In genomic region chr2:101620899-101621298, GRCm38 (mm10) we compare ENCODE assay signal across 25 mouse cellular contexts. TPM values are rescaled to one million over a fixed set of nuclear protein-coding genes. Genes with fewer than 3 reads are reported as not detected.
DNase-seq lines count a peak whose midpoint lies in the region; ATAC-seq and TF ChIP-seq lines count a peak whose summit lies in the region.
"Had no signal": no experiment of that assay in that cellular context is flagged by ENCODE, and none has a peak within 500 bp of the region (broad histone marks: within the 10 kb centered on the region; RNA-seq: fewer than 3 reads in every experiment).

No protein-coding gene starts in this region.

- no peak overlapping the region for H3K4me3 ChIP-seq in lung, embryonic 14.5 days (ENCODE audit: low read depth, low read length)
- H3K4me3 ChIP-seq in midbrain, embryonic 11.5 days (ENCODE audit: low read depth, low read length): no peak overlapping the region
- H3K4me3 ChIP-seq in midbrain, postnatal 0 days (ENCODE audit: low read depth, low read length): no peak overlapping the region
- H3K4me3 ChIP-seq in kidney, adult 2 months (ENCODE audit: insufficient read depth, low read depth, low read length): no peak overlapping the region
- H3K4me3 ChIP-seq: embryonic facial prominence, embryonic 15.5 days; erythroblast, embryonic 14.5 days; forebrain, embryonic 10.5 days; gastrocnemius, adult 2 months; heart, embryonic 13.5 days; hindbrain, embryonic 10.5 days had no signal

- TF ChIP-seq CTCF in lung, embryonic 14.5 days (IDR thresholded peaks at IDR 0.05; ENCODE audit: low read depth): no peak
- no peak for TF ChIP-seq CTCF in midbrain, postnatal 0 days (IDR thresholded peaks at IDR 0.05)
- TF ChIP-seq CTCF in kidney, adult 2 months (conservative IDR thresholded peaks at IDR 0.05; ENCODE audit: insufficient read depth, insufficient read length, low read depth, low read length): no peak

- no peak overlapping the region for H3K9ac ChIP-seq in lung, embryonic 14.5 days
- no peak overlapping the region for H3K9ac ChIP-seq in midbrain, embryonic 11.5 days (ENCODE audit: low read length)
- H3K9ac ChIP-seq in midbrain, postnatal 0 days (replicated peaks; ENCODE audit: low read length, poor library complexity, severe bottlenecking): no peak overlapping the region
- H3K9ac ChIP-seq: embryonic facial prominence, embryonic 15.5 days; heart, embryonic 13.5 days; hindbrain, embryonic 14.5 days had no signal

- no peaks in the 10 kb centered on the region for H3K4me1 ChIP-seq in lung, embryonic 14.5 days (ENCODE audit: insufficient read depth)
- H3K4me1 ChIP-seq in midbrain, embryonic 11.5 days (ENCODE audit: control insufficient read depth, insufficient read depth, low read length): 0 out of 2 replicates have a peak, but pooled peaks cover 2% of the 10 kb centered on the region
- no peaks in the 10 kb centered on the region for H3K4me1 ChIP-seq in midbrain, postnatal 0 days (ENCODE audit: insufficient read depth, low read length)
- peaks cover 5% of the 10 kb centered on the region; the same call in 1 of the 2 replicates for H3K4me1 ChIP-seq in kidney, adult 2 months (ENCODE audit: control insufficient read depth, insufficient read depth, low read length)
- H3K4me1 ChIP-seq: embryonic facial prominence, embryonic 15.5 days had no signal

- H3K36me3 ChIP-seq in lung, embryonic 14.5 days (ENCODE audit: insufficient read depth): no peaks in the 10 kb centered on the region
- no peaks in the 10 kb centered on the region for H3K36me3 ChIP-seq in midbrain, embryonic 11.5 days (ENCODE audit: control insufficient read depth, insufficient read depth, low read length)
- no peaks in the 10 kb centered on the region for H3K36me3 ChIP-seq in midbrain, postnatal 0 days (ENCODE audit: insufficient read depth, low read length)
- no peaks in the 10 kb centered on the region for H3K36me3 ChIP-seq in kidney, adult 2 months (ENCODE audit: control insufficient read depth, insufficient read depth, low read length)
- H3K36me3 ChIP-seq: embryonic facial prominence, embryonic 15.5 days; forebrain, embryonic 10.5 days; heart, embryonic 13.5 days; hindbrain, embryonic 10.5 days had no signal

- DNase-seq in lung, embryonic 14.5 days: no peak
- no peak for DNase-seq in lung, postnatal 14 days
- peak; percentile 37 for DNase-seq in midbrain, embryonic 11.5 days (ENCODE audit: low spot score, missing footprints)
- DNase-seq in midbrain, postnatal 0 days (ENCODE audit: low spot score): no peak
- peak; percentile 71 for DNase-seq in thymus, postnatal 14 days
- no peak for DNase-seq in kidney, adult 2 months
- DNase-seq in T-cell, adult 2 months (ENCODE audit: low spot score): no peak
- DNase-seq: adrenal gland, adult 8-10 months; adrenal gland, postnatal 36 days; cerebellum, adult 2 months; cerebellum, postnatal 14 days; embryo, embryonic 11 days; gastrocnemius, adult 2 months; gastrocnemius, postnatal 25 days had no signal

- 52% methylated on average over 3 of the region's 3 CpGs for WGBS in lung, embryonic 14.5 days
- WGBS in midbrain, embryonic 11.5 days: 80% methylated on average over 3 of the region's 3 CpGs
- WGBS in midbrain, postnatal 0 days: 73% methylated on average over 3 of the region's 3 CpGs
- WGBS in kidney, adult 2 months: 67% methylated on average over 3 of the region's 3 CpGs

- H3K4me2 ChIP-seq in lung, embryonic 14.5 days: no peak overlapping the region
- H3K4me2 ChIP-seq in midbrain, embryonic 11.5 days: no peak overlapping the region
- no peak overlapping the region for H3K4me2 ChIP-seq in midbrain, postnatal 0 days (ENCODE audit: low read depth, low read length, poor library complexity, severe bottlenecking)
- H3K4me2 ChIP-seq: embryonic facial prominence, embryonic 15.5 days; heart, embryonic 13.5 days; hindbrain, embryonic 14.5 days had no signal

- ATAC-seq in lung, embryonic 14.5 days (ENCODE audit: insufficient read depth): peak; percentile 41; the same call in 1 of the 2 replicates
- ATAC-seq in midbrain, embryonic 11.5 days (ENCODE audit: low FRiP score): no peak
- ATAC-seq in midbrain, postnatal 0 days (ENCODE audit: low FRiP score): no peak
- ATAC-seq: forebrain, embryonic 14.5 days had no signal

- H3K27me3 ChIP-seq in lung, embryonic 14.5 days (ENCODE audit: insufficient read depth, low read length): no peaks in the 10 kb centered on the region
- H3K27me3 ChIP-seq in midbrain, embryonic 11.5 days (ENCODE audit: control insufficient read depth, insufficient read depth, low read length): no peaks in the 10 kb centered on the region
- H3K27me3 ChIP-seq in midbrain, postnatal 0 days (ENCODE audit: insufficient read depth, low read length): no peaks in the 10 kb centered on the region
- H3K27me3 ChIP-seq in kidney, adult 2 months (replicated peaks; ENCODE audit: control insufficient read depth, insufficient read depth, low read length): no peaks in the 10 kb centered on the region
- H3K27me3 ChIP-seq: embryonic facial prominence, embryonic 15.5 days; heart, embryonic 13.5 days had no signal

- peak overlapping the region; percentile 6; the same call in 1 of the 2 replicates for H3K27ac ChIP-seq in lung, embryonic 14.5 days (ENCODE audit: low read depth)
- no peak overlapping the region for H3K27ac ChIP-seq in midbrain, embryonic 11.5 days (ENCODE audit: low read depth, low read length)
- no peak overlapping the region for H3K27ac ChIP-seq in midbrain, postnatal 0 days (ENCODE audit: low read depth, low read length)
- no peak overlapping the region for H3K27ac ChIP-seq in kidney, adult 2 months (ENCODE audit: insufficient read depth, low read depth, low read length)
- H3K27ac ChIP-seq: embryonic facial prominence, embryonic 15.5 days; forebrain, embryonic 10.5 days; gastrocnemius, adult 2 months; heart, embryonic 13.5 days; hindbrain, embryonic 10.5 days; hindbrain, embryonic 14.5 days had no signal

- no peaks in the 10 kb centered on the region for H3K9me3 ChIP-seq in lung, embryonic 14.5 days (ENCODE audit: low read depth, low read length)
- no peaks in the 10 kb centered on the region for H3K9me3 ChIP-seq in midbrain, embryonic 11.5 days (ENCODE audit: control insufficient read depth, low read length)
- H3K9me3 ChIP-seq in midbrain, postnatal 0 days (ENCODE audit: low read length): no peaks in the 10 kb centered on the region
- H3K9me3 ChIP-seq: embryonic facial prominence, embryonic 15.5 days; forebrain, embryonic 10.5 days; heart, embryonic 13.5 days; hindbrain, embryonic 10.5 days had no signal

- no peak for TF ChIP-seq POLR2A in kidney, adult 2 months (IDR thresholded peaks at IDR 0.05; ENCODE audit: low read depth, low read length)

RNA-seq across cellular contexts. Expression of gene Rag2, which starts 3.6 kb away (rescaled TPM):
- not detected in 2 replicates for polyA plus RNA-seq in lung, embryonic 14.5 days (2014; fragmentation: Nextera tagmentation; extraction: Ambion mirVana)
- polyA plus RNA-seq in midbrain, embryonic 11.5 days (2014; fragmentation: Nextera tagmentation; extraction: Ambion mirVana): 0.05 TPM in 1 of 2 replicates, not detected in the other
- not detected in 2 replicates for total RNA-seq in midbrain, postnatal 0 days (2014; rRNA removed)
- polyA plus RNA-seq in midbrain, postnatal 0 days (2015; fragmentation: Nextera tagmentation; extraction: Ambion mirVana): 0.09 TPM in 1 of 2 replicates, not detected in the other
- not detected in 2 replicates for polyA plus RNA-seq in kidney, adult 2 months (2012; rRNA removed)
- total RNA-seq: adrenal gland, adult 8-10 months; adrenal gland, postnatal 36 days; ES-E14; gastrocnemius, adult 2 months; gastrocnemius, postnatal 25 days; heart, postnatal 25 days had no signal
- polyA plus RNA-seq: cerebellum, adult 2 months; embryonic facial prominence, embryonic 11.5 days; erythroblast, embryonic 14.5 days; forebrain, embryonic 10.5 days; hindbrain, embryonic 10.5 days had no signal

RNA-seq across cellular contexts. Expression of gene Rag1, which starts 28.4 kb away (rescaled TPM):
- polyA plus RNA-seq in lung, embryonic 14.5 days (2014; fragmentation: Nextera tagmentation; extraction: Ambion mirVana): not detected in 2 replicates
- polyA plus RNA-seq in midbrain, embryonic 11.5 days (2014; fragmentation: Nextera tagmentation; extraction: Ambion mirVana): 0.12 TPM in 2 replicates
- 0.27 and 0.42 TPM in 2 replicates for total RNA-seq in midbrain, postnatal 0 days (2014; rRNA removed)
- 0.04 TPM in 2 replicates for polyA plus RNA-seq in midbrain, postnatal 0 days (2015; fragmentation: Nextera tagmentation; extraction: Ambion mirVana)
- polyA plus RNA-seq in kidney, adult 2 months (2012; rRNA removed): not detected in 2 replicates
- total RNA-seq: adrenal gland, postnatal 36 days; ES-E14; gastrocnemius, adult 2 months; granulocyte monocyte progenitor cell, adult 5-6 weeks; heart, postnatal 25 days had no signal
- polyA plus RNA-seq: erythroblast, embryonic 14.5 days; forebrain, embryonic 10.5 days had no signal

RNA-seq across cellular contexts. Expression of gene B230118H07Rik, which starts 28.4 kb away (rescaled TPM):
- 52.4 and 53.9 TPM in 2 replicates for polyA plus RNA-seq in lung, embryonic 14.5 days (2014; fragmentation: Nextera tagmentation; extraction: Ambion mirVana)
- polyA plus RNA-seq in midbrain, embryonic 11.5 days (2014; fragmentation: Nextera tagmentation; extraction: Ambion mirVana): 64.4 and 67.8 TPM in 2 replicates
- total RNA-seq in midbrain, postnatal 0 days (2014; rRNA removed): 18.2 and 21.4 TPM in 2 replicates
- 50.7 and 51.5 TPM in 2 replicates for polyA plus RNA-seq in midbrain, postnatal 0 days (2015; fragmentation: Nextera tagmentation; extraction: Ambion mirVana)
- polyA plus RNA-seq in kidney, adult 2 months (2012; rRNA removed): 8.1 and 12.6 TPM in 2 replicates

RNA-seq across cellular contexts. Expression of gene Traf6, which starts 57.3 kb away (rescaled TPM):
- polyA plus RNA-seq in lung, embryonic 14.5 days (2014; fragmentation: Nextera tagmentation; extraction: Ambion mirVana): 15.4 and 16.9 TPM in 2 replicates
- polyA plus RNA-seq in midbrain, embryonic 11.5 days (2014; fragmentation: Nextera tagmentation; extraction: Ambion mirVana): 23.9 and 24.6 TPM in 2 replicates
- 16.5 and 19.9 TPM in 2 replicates for total RNA-seq in midbrain, postnatal 0 days (2014; rRNA removed)
- polyA plus RNA-seq in midbrain, postnatal 0 days (2015; fragmentation: Nextera tagmentation; extraction: Ambion mirVana): 4.9 and 5.3 TPM in 2 replicates
- 10.6 and 10.8 TPM in 2 replicates for polyA plus RNA-seq in kidney, adult 2 months (2012; rRNA removed)

Comparison
In these comparisons a context has a peak if more than half of its experiments do, and no peak if none do; other contexts are left out.
1. DNase-seq: peak in midbrain, embryonic 11.5 days (single experiment) and thymus, postnatal 14 days (single experiment); none in lung, embryonic 14.5 days (single experiment), lung, postnatal 14 days (single experiment), midbrain, postnatal 0 days (single experiment), kidney, adult 2 months (single experiment) and T-cell, adult 2 months (single experiment).